Mouse (Mus musculus): Measurements from ENCODE around the gene Rassf2. TPM values are rescaled to one million over a fixed set of nuclear protein-coding genes. Genes with fewer than 3 reads are reported as not detected.

Gene Rassf2
- polyA plus RNA-seq, 1 experiment from 2014 or later: 16.2 TPM

- H3K4me2 ChIP-seq: no peak overlapping the region
- no peaks in the 10 kb centered on the region for H3K9me3 ChIP-seq
- H3K27me3 ChIP-seq: no peaks in the 10 kb centered on the region
- WGBS: 30% methylated on average over 7 of the region's 7 CpGs
- H3K4me1 ChIP-seq: no peaks in the 10 kb centered on the region
- H3K27ac ChIP-seq: no peak overlapping the region
- no peaks in the 10 kb centered on the region for H3K36me3 ChIP-seq
- H3K9ac ChIP-seq: no peak overlapping the region
- no peak for ATAC-seq (ENCODE audit: insufficient number of reproducible peaks, low FRiP score, low TSS enrichment, low read depth)
- H3K4me3 ChIP-seq: no peak overlapping the region
These were observed 12.4 kb downstream of the Rassf2 start for GRCm38 (mm10) chr2:132017611-132018010.

- H3K4me2 ChIP-seq: no peak overlapping the region
- WGBS: 83% methylated on average over 1 of the region's 1 CpGs
- H3K27ac ChIP-seq: no peak overlapping the region
- H3K4me1 ChIP-seq: no peaks in the 10 kb centered on the region
- no peak for ATAC-seq (ENCODE audit: insufficient number of reproducible peaks, low FRiP score, low TSS enrichment, low read depth)
- H3K27me3 ChIP-seq: no peaks in the 10 kb centered on the region
- H3K4me3 ChIP-seq: no peak overlapping the region
- no peak overlapping the region for H3K9ac ChIP-seq
- no peaks in the 10 kb centered on the region for H3K36me3 ChIP-seq
- H3K9me3 ChIP-seq: no peaks in the 10 kb centered on the region
These were observed 14.0 kb downstream of the Rassf2 start for GRCm38 (mm10) chr2:132016034-132016433.

GRCm38 (mm10) chr2:132013152-132013551, 16.9 kb downstream of the Rassf2 start:
- Histone ChIP-seq H3K4me3 (no peak overlapping the region), H3K36me3 (no peaks in the 10 kb centered on the region), H3K4me1 (peaks cover 4% of the 10 kb centered on the region; the same call in 1 of the 2 replicates), H3K4me2 (no peak overlapping the region), H3K9ac (no peak overlapping the region), H3K9me3 (no peaks in the 10 kb centered on the region), H3K27ac (no peak overlapping the region), H3K27me3 (no peaks in the 10 kb centered on the region)
- ATAC-seq (ENCODE audit: insufficient number of reproducible peaks, low FRiP score, low TSS enrichment, low read depth): no peak
- WGBS: 87% methylated on average over 4 of the region's 4 CpGs

- H3K4me3 ChIP-seq: no peak overlapping the region
- ATAC-seq (ENCODE audit: insufficient number of reproducible peaks, low FRiP score, low TSS enrichment, low read depth): no peak
- no peak overlapping the region for H3K4me2 ChIP-seq
- no peak overlapping the region for H3K27ac ChIP-seq
- H3K27me3 ChIP-seq: no peaks in the 10 kb centered on the region
- 58% methylated on average over 2 of the region's 2 CpGs for WGBS
- H3K9me3 ChIP-seq: no peaks in the 10 kb centered on the region
- H3K36me3 ChIP-seq: no peaks in the 10 kb centered on the region
- no peak overlapping the region for H3K9ac ChIP-seq
- peaks cover 22% of the 10 kb centered on the region for H3K4me1 ChIP-seq
These were observed 19.3 kb downstream of the Rassf2 start for GRCm38 (mm10) chr2:132010781-132011180.

GRCm38 (mm10) chr2:132008186-132008585, 21.9 kb downstream of the Rassf2 start:
- H3K27ac ChIP-seq: peak overlapping the region; percentile 54; the same call in 1 of the 2 replicates
- H3K4me2 ChIP-seq: no peak overlapping the region
- H3K4me3 ChIP-seq: no peak overlapping the region
- 0 out of 2 replicates have a peak, but pooled peaks cover 4% of the 10 kb centered on the region for H3K36me3 ChIP-seq
- ATAC-seq (ENCODE audit: insufficient number of reproducible peaks, low FRiP score, low TSS enrichment, low read depth): no peak
- no peaks in the 10 kb centered on the region for H3K27me3 ChIP-seq
- peaks cover 42% of the 10 kb centered on the region for H3K4me1 ChIP-seq
- 27% methylated on average over 4 of the region's 4 CpGs for WGBS
- H3K9ac ChIP-seq: no peak overlapping the region
- H3K9me3 ChIP-seq: no peaks in the 10 kb centered on the region

GRCm38 (mm10) chr2:132007475-132007819, 22.6 kb downstream of the Rassf2 start:
- H3K27ac ChIP-seq: peak overlapping the region; percentile 79
- H3K4me1 ChIP-seq: peaks cover 42% of the 10 kb centered on the region

GRCm38 (mm10) chr2:132006561-132007474, 23.2 kb downstream of the Rassf2 start:
- Histone ChIP-seq H3K27ac (peak overlapping the region; percentile 79), H3K27me3 (no peaks in the 10 kb centered on the region), H3K36me3 (0 out of 2 replicates have a peak, but pooled peaks cover 4% of the 10 kb centered on the region), H3K4me1 (peaks cover 42% of the 10 kb centered on the region), H3K9ac (no peak overlapping the region), H3K9me3 (no peaks in the 10 kb centered on the region), H3K4me2 (no peak overlapping the region), H3K4me3 (no peak overlapping the region)
- 59% methylated on average over 18 of the region's 18 CpGs for WGBS
- peak; percentile 89 for ATAC-seq (ENCODE audit: insufficient number of reproducible peaks, low FRiP score, low TSS enrichment, low read depth)

More at GRCm38 (mm10) chr2:132007475-132007819, 22.6 kb downstream of the Rassf2 start:
- Histone ChIP-seq H3K4me2 (no peak overlapping the region), H3K4me3 (no peak overlapping the region), H3K9me3 (no peaks in the 10 kb centered on the region), H3K36me3 (0 out of 2 replicates have a peak, but pooled peaks cover 4% of the 10 kb centered on the region), H3K27me3 (no peaks in the 10 kb centered on the region), H3K9ac (no peak overlapping the region)
- no peak for ATAC-seq (ENCODE audit: insufficient number of reproducible peaks, low FRiP score, low TSS enrichment, low read depth)
- WGBS: 35% methylated on average over 6 of the region's 6 CpGs

GRCm38 (mm10) chr2:132005445-132005844, 24.6 kb downstream of the Rassf2 start:
- Histone ChIP-seq H3K27me3 (no peaks in the 10 kb centered on the region), H3K4me1 (peaks cover 42% of the 10 kb centered on the region), H3K4me2 (no peak overlapping the region), H3K9me3 (no peaks in the 10 kb centered on the region), H3K9ac (no peak overlapping the region), H3K36me3 (0 out of 2 replicates have a peak, but pooled peaks cover 4% of the 10 kb centered on the region), H3K27ac (peak overlapping the region; percentile 79), H3K4me3 (no peak overlapping the region)
- no peak for ATAC-seq (ENCODE audit: insufficient number of reproducible peaks, low FRiP score, low TSS enrichment, low read depth)
- WGBS: 56% methylated on average over 4 of the region's 4 CpGs

- 53% methylated on average over 9 of the region's 9 CpGs for WGBS
- Histone ChIP-seq H3K9ac (no peak overlapping the region), H3K4me2 (no peak overlapping the region), H3K27ac (no peak overlapping the region), H3K9me3 (no peaks in the 10 kb centered on the region), H3K27me3 (no peaks in the 10 kb centered on the region), H3K4me3 (no peak overlapping the region), H3K4me1 (peaks cover 42% of the 10 kb centered on the region), H3K36me3 (0 out of 2 replicates have a peak, but pooled peaks cover 4% of the 10 kb centered on the region)
- ATAC-seq (ENCODE audit: insufficient number of reproducible peaks, low FRiP score, low TSS enrichment, low read depth): no peak
These were observed 25.4 kb downstream of the Rassf2 start for GRCm38 (mm10) chr2:132004495-132005136.

GRCm38 (mm10) chr2:132003916-132004315, 26.1 kb downstream of the Rassf2 start:
- Histone ChIP-seq H3K9me3 (no peaks in the 10 kb centered on the region), H3K4me2 (no peak overlapping the region), H3K27me3 (no peaks in the 10 kb centered on the region), H3K36me3 (peaks cover 8% of the 10 kb centered on the region; the same call in 1 of the 2 replicates), H3K4me1 (peaks cover 42% of the 10 kb centered on the region), H3K9ac (no peak overlapping the region), H3K4me3 (no peak overlapping the region), H3K27ac (no peak overlapping the region)
- WGBS: 62% methylated on average over 5 of the region's 5 CpGs
- no peak for ATAC-seq (ENCODE audit: insufficient number of reproducible peaks, low FRiP score, low TSS enrichment, low read depth)

- peaks cover 36% of the 10 kb centered on the region for H3K4me1 ChIP-seq
- no peaks in the 10 kb centered on the region for H3K9me3 ChIP-seq
- H3K9ac ChIP-seq: no peak overlapping the region
- H3K36me3 ChIP-seq: peaks cover 8% of the 10 kb centered on the region; the same call in 1 of the 2 replicates
- ATAC-seq (ENCODE audit: insufficient number of reproducible peaks, low FRiP score, low TSS enrichment, low read depth): no peak
- H3K27me3 ChIP-seq: no peaks in the 10 kb centered on the region
- H3K4me2 ChIP-seq: no peak overlapping the region
- peak overlapping the region; percentile 48; the same call in 1 of the 2 replicates for H3K27ac ChIP-seq
- H3K4me3 ChIP-seq: no peak overlapping the region
- WGBS: 46% methylated on average over 13 of the region's 13 CpGs
These were observed 28.2 kb downstream of the Rassf2 start for GRCm38 (mm10) chr2:132001696-132002334.
